Mouse (Mus musculus) neural tube, embryonic 11.5 days (tissue): ENCODE data around the gene Dpy19l1. TPM values are rescaled to one million over a fixed set of nuclear protein-coding genes. Genes with fewer than 3 reads are reported as not detected.

ENCODE experiments used
- ATAC-seq: fragments of 200-750 bp; cut with Nextera tagmentation; 2 replicates; pipeline ENCODE4 v1.8.0; 2017; ENCODE audit warnings: moderate number of reproducible peaks, mild to moderate bottlenecking, moderate TSS enrichment, moderate library complexity; ENCODE audit not compliant: insufficient read depth, low FRiP score, low TSS enrichment
- DNase-seq: peaks from one replicate; pipeline ENCODE4 v3.0.0-alpha.2; 2015; ENCODE audit warnings: low spot score
- H3K27ac ChIP-seq: fragments of 300-500 bp; sonication (generic); 2 replicates; pipeline ENCODE4 v1.5.1; 2014; ENCODE audit warnings: low read depth, mild to moderate bottlenecking, low read length
- H3K27me3 ChIP-seq: fragments of 300-500 bp; sonication (generic); 2 replicates; pipeline ENCODE4 v1.6.1; 2014; ENCODE audit warnings: mild to moderate bottlenecking, low read length, mixed read lengths; ENCODE audit not compliant: control insufficient read depth, insufficient read depth
- H3K36me3 ChIP-seq: fragments of 300-500 bp; sonication (generic); 2 replicates; pipeline ENCODE4 v1.6.1; 2014; ENCODE audit warnings: mild to moderate bottlenecking, low read length, moderate library complexity, mixed read lengths; ENCODE audit not compliant: control insufficient read depth, insufficient read depth
- H3K4me1 ChIP-seq: fragments of 300-500 bp; sonication (generic); 2 replicates; pipeline ENCODE4 v1.6.1; 2014; ENCODE audit warnings: low read length, mixed read lengths; ENCODE audit not compliant: control insufficient read depth, insufficient read depth
- H3K4me2 ChIP-seq: fragments of 300-500 bp; sonication (generic); 2 replicates; pipeline ENCODE4 v1.6.1; 2014; ENCODE audit warnings: low read depth, mild to moderate bottlenecking, moderate library complexity
- H3K4me3 ChIP-seq: fragments of 300-500 bp; sonication (generic); 2 replicates; pipeline ENCODE4 v1.5.1; 2014; ENCODE audit warnings: low read depth, low read length
- H3K9ac ChIP-seq: fragments of 300-500 bp; sonication (generic); 2 replicates; pipeline ENCODE4 v1.6.1; 2014; ENCODE audit warnings: mild to moderate bottlenecking, low read length
- H3K9me3 ChIP-seq: fragments of 300-500 bp; sonication (generic); 2 replicates; pipeline ENCODE4 v1.6.1; 2016; ENCODE audit warnings: low read length; ENCODE audit not compliant: control insufficient read depth
- WGBS: fragments of 180-500 bp; shearing (Covaris S2); extraction: QIAGEN DNeasy Blood & Tissue Kit; methylation state at CpG from one replicate; pipeline ENCODE4 v1.1.7; 2014; 5-methylcytosine and 5-hydroxymethylcytosine counted together
- polyA plus RNA-seq: library from polyadenylated mRNA; unstranded; fragments of >200 nt; fragmentation: Nextera tagmentation; extraction: Ambion mirVana; gene quantifications from 2 replicates; pipeline ENCODE4 v1.2.1, GENCODE M21; 2014

Dpy19l1 gene
- polyA plus RNA-seq, 1 experiment from 2014 or later, result 24.4 TPM

DNA sequence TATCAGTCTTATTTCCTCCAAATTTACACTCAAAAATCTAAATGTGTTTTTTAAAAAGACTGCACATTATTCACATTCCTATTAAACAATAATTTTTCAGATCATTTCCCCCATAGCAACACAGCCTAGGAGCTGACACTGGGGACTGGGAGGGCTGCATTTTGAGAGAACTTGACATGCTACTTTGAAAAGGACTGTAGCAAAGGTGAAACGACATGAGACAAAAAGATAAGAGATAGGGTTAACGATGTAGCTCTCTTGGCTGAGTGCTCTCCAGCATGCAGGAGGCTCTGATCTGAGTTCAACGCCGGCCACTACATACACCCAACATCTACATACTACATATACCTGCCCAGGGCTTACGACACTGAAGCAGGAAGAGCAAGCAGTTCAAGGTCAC, 20.6 kb downstream of the Dpy19l1 start:
- Histone ChIP-seq H3K4me2 (no peak overlapping the region), H3K27me3 (no peaks in the 10 kb centered on the region), H3K4me3 (no peak overlapping the region), H3K9me3 (no peaks in the 10 kb centered on the region), H3K4me1 (no peaks in the 10 kb centered on the region), H3K27ac (no peak overlapping the region), H3K9ac (no peak overlapping the region), H3K36me3 (no peaks in the 10 kb centered on the region)
- ATAC-seq (no peak), DNase-seq (no peak)
- 89% methylated on average over 5 of the region's 5 CpGs for WGBS

DNA sequence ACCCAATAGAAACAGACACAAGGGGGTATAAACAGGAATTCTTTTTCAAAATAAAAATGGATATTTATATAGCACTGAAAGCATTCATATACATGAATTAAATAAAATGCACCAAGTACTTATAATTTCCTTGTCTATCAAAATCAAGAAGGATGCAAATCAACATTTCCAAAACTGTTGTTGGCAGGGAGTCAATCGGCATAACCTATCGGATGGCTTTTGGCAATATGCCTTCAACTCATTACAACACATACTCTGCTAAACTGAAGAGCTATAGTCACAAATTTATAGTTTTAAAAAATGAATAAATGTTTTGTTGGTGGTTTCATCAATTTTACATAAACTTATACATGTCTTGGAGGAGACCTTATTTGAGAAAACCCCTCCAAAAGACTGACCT, 25.7 kb downstream of the Dpy19l1 start:
- no peak for DNase-seq
- 96% methylated on average over 2 of the region's 2 CpGs for WGBS
- ATAC-seq, result no peak

DNA sequence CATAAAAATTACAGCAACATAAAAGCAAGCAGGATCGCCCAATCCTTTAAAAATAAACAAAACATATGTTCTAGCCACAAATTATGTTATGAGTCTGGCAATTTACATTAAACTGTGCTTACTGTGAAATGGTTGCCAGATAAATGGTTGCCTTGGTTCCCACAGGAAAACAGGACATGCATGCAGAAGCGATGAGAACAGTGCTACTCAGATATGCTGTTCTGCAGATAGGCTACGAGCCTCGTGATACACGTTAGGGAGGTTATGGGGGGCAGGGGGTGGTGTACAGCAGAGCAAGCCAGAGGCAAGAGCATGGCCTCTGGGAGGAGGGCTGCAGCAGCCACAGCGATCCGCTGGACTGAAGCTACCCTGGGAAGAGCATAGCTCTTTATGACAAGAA, 29.1 kb downstream of the Dpy19l1 start:
- DNase-seq (no peak), ATAC-seq (no peak)
- Histone ChIP-seq H3K4me2 (no peak overlapping the region), H3K27me3 (no peaks in the 10 kb centered on the region), H3K36me3 (no peaks in the 10 kb centered on the region), H3K9me3 (no peaks in the 10 kb centered on the region), H3K4me1 (no peaks in the 10 kb centered on the region), H3K9ac (no peak overlapping the region), H3K4me3 (no peak overlapping the region), H3K27ac (no peak overlapping the region)
- WGBS, result 90% methylated on average over 7 of the region's 7 CpGs

More for the DNA sequence above, 25.7 kb downstream of the Dpy19l1 start:
- Histone ChIP-seq H3K4me2 (no peak overlapping the region), H3K9ac (no peak overlapping the region), H3K9me3 (no peaks in the 10 kb centered on the region), H3K27me3 (no peaks in the 10 kb centered on the region), H3K27ac (no peak overlapping the region), H3K4me1 (no peaks in the 10 kb centered on the region), H3K4me3 (no peak overlapping the region), H3K36me3 (no peaks in the 10 kb centered on the region)

DNA sequence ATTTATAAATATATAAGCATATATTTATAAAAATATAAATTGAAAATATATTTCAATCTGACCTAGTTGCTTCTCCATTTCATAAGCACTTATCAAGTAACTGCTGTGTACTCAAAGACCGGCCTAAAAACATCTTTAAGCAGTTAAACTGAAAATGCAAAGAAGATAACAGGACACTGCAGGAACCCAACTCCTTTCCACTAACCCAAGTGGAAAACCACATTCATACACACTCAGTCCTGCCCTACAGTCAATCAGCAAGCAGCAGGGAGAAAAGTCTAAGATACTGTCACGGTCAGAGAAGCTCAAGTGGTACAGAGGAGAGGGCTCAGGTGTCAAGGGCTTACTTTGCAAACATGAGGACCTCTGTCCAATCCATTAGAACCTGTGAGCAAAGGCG, 30.4 kb downstream of the Dpy19l1 start:
- H3K4me1 ChIP-seq, result no peaks in the 10 kb centered on the region
- H3K4me3 ChIP-seq, result no peak overlapping the region
- no peak overlapping the region for H3K4me2 ChIP-seq
- no peaks in the 10 kb centered on the region for H3K27me3 ChIP-seq
- no peak overlapping the region for H3K9ac ChIP-seq
- H3K27ac ChIP-seq, result no peak overlapping the region
- no peak for DNase-seq
- 89% methylated on average over 3 of the region's 3 CpGs for WGBS
- H3K9me3 ChIP-seq, result no peaks in the 10 kb centered on the region
- no peak for ATAC-seq
- H3K36me3 ChIP-seq, result no peaks in the 10 kb centered on the region

DNA sequence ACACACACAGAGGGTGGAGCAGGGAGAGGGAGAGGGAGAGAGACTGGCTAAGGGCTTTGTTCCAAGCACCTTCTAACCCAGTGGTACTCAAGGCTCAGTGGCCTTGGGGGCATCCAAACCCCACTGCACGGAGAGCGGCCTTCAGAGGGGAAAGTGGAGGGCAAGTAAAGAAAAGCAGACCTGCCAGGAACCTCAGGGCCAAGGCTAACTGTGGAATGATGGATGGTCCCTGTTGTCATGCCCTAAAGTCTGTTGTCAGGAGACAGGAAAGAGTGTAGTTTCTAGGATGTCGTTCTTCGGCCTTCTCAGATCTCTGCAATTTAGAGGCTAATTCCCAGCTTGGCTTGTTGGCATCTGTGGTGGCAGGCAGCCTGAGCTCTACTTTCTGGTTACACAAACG, 32.8 kb downstream of the Dpy19l1 start:
- Histone ChIP-seq H3K9me3 (no peaks in the 10 kb centered on the region), H3K4me1 (no peaks in the 10 kb centered on the region), H3K27me3 (no peaks in the 10 kb centered on the region), H3K36me3 (no peaks in the 10 kb centered on the region), H3K4me3 (no peak overlapping the region), H3K27ac (no peak overlapping the region), H3K4me2 (no peak overlapping the region), H3K9ac (no peak overlapping the region)
- no peak for ATAC-seq
- no peak for DNase-seq
- WGBS, result 78% methylated on average over 5 of the region's 5 CpGs

DNA sequence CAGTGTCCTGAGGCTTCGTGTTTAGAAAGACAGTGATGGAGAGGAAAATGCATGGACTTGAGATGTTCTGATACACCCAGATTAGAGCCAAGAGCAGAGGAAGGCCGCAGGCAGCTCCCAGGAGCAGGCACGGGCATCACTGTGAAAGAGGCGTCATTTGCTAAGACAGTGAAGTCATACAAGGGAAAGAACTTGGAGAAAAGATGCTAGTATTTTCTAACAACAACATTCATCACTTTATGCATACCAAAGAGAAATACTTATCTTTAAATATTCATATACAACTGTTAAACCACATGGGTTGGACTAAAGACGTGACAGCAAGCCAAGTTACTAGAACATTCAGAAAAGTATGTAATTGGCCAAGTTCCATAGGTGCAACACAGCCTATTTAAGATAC, 35.8 kb downstream of the Dpy19l1 start:
- 94% methylated on average over 5 of the region's 5 CpGs for WGBS
- H3K9ac ChIP-seq, result no peak overlapping the region
- no peak for DNase-seq
- no peak overlapping the region for H3K27ac ChIP-seq
- H3K36me3 ChIP-seq, result no peaks in the 10 kb centered on the region
- ATAC-seq, result no peak
- no peaks in the 10 kb centered on the region for H3K4me1 ChIP-seq
- H3K4me3 ChIP-seq, result no peak overlapping the region
- H3K27me3 ChIP-seq, result no peaks in the 10 kb centered on the region
- H3K9me3 ChIP-seq, result no peaks in the 10 kb centered on the region
- H3K4me2 ChIP-seq, result no peak overlapping the region

DNA sequence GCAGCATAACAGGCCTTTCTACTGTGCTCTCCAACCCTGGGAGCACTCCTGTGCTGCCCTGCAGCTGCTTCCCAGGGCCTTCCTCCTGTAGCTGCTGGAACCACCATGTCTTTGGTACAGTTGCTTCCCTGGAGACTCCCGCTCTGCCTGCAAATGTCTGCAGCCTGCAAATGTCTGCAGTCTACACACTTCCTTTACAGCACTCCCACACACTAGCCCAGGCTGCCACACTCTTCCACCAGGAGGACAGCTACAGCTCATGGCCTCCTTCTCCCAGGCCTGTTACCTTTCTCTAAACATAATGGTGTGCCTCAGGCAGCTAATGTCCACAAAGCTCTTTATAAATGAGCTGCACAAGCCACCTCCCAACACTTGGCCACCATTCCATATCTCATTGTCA, 36.3 kb downstream of the Dpy19l1 start:
- Histone ChIP-seq H3K27me3 (no peaks in the 10 kb centered on the region), H3K4me1 (no peaks in the 10 kb centered on the region), H3K4me3 (no peak overlapping the region), H3K36me3 (no peaks in the 10 kb centered on the region), H3K27ac (no peak overlapping the region), H3K9me3 (no peaks in the 10 kb centered on the region), H3K4me2 (no peak overlapping the region), H3K9ac (no peak overlapping the region)
- WGBS, result 100% methylated on average over 1 of the region's 1 CpGs
- ATAC-seq (no peak), DNase-seq (no peak)

DNA sequence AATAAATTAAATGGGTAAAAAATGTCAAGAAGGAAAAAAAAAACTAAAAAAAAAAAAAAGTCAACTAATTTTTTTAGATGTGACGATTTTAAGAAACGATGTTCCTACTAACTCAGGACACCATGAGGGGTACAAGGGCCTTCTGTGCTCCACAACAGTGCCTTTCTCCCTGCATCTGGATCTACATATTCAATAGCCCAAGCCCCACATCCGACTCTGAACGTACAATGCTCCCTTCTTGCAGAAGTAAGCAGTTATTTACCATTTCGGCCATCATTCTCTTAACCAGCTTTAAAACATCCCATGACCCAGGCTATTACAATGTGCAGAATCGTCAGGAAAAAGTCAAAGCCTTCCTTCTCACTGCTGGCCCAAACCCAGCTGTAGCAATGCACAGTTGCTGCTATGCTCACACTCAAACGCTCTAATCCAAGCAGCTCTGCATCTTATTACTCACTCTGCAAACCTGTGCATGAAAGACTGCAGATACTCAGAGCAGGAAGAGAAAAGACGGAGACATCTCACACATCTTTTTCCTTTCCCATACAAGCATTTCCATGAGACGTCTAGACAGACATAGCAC, 41.5 kb downstream of the Dpy19l1 start:
- Histone ChIP-seq H3K4me2 (no peak overlapping the region), H3K9me3 (no peaks in the 10 kb centered on the region), H3K4me1 (no peaks in the 10 kb centered on the region), H3K27me3 (no peaks in the 10 kb centered on the region), H3K27ac (no peak overlapping the region), H3K4me3 (no peak overlapping the region), H3K36me3 (no peaks in the 10 kb centered on the region), H3K9ac (no peak overlapping the region)
- DNase-seq (no peak), ATAC-seq (no peak)
- WGBS, result 84% methylated on average over 9 of the region's 9 CpGs

DNA sequence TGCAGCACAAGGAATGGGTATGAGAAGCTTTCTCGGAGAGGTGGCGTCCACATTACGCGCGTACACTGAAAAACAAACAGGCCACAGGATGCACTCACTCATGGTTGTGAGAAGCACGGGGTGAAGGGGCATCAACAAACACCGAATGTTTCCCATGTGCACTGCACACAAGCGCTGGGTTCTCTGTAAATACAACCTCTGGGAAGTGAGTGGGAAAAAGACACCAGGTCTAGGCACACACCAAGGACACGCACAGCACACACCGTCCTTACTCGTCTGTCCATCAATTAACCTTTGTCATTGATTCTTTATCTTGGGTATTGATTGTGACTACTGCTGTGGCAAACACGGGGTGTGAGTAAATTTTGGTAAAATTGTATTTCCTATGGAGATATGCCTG, 49.1 kb downstream of the Dpy19l1 start:
- Histone ChIP-seq H3K27me3 (no peaks in the 10 kb centered on the region), H3K27ac (no peak overlapping the region), H3K4me3 (no peak overlapping the region), H3K9ac (no peak overlapping the region), H3K4me1 (no peaks in the 10 kb centered on the region), H3K36me3 (no peaks in the 10 kb centered on the region), H3K9me3 (no peaks in the 10 kb centered on the region), H3K4me2 (no peak overlapping the region)
- no peak for ATAC-seq
- WGBS, result 92% methylated on average over 12 of the region's 12 CpGs
- no peak for DNase-seq
